Mouse (Mus musculus) bone marrow macrophage, adult 2 months (primary cell): Measurements from ENCODE around the gene Vax2.

Source experiments
- CTCF ChIP-seq: IDR thresholded peaks from 2 replicates; pipeline ENCODE4 v1.5.1; 2012; ENCODE audit warnings: low read depth, mild to moderate bottlenecking, low read length, moderate library complexity
- POLR2A ChIP-seq: IDR thresholded peaks from 2 replicates; pipeline ENCODE4 v1.6.1; 2012; ENCODE audit warnings: mild to moderate bottlenecking, low read depth, low read length, borderline replicate concordance

- TF ChIP-seq CTCF (no peak), POLR2A (no peak)
Measured at GRCm38 (mm10) chr6:83697932-83698331, 13.1 kb upstream of the Vax2 start.
